Mouse (Mus musculus) hindbrain, embryonic 15.5 days (tissue): ENCODE results near the gene Pgm2. TPM values are rescaled to one million over a fixed set of nuclear protein-coding genes. Genes with fewer than 3 reads are reported as not detected.

Experiments used
- ATAC-seq: fragments of 200-750 bp; cut with Nextera tagmentation; 2 replicates; pipeline ENCODE4 v1.8.0; 2017; ENCODE audit warnings: low read depth, moderate number of reproducible peaks, moderate TSS enrichment; ENCODE audit not compliant: low FRiP score
- H3K27ac ChIP-seq: fragments of 300-500 bp; sonication (generic); replicated peaks from 2 replicates; pipeline ENCODE4 v1.5.1; 2015; ENCODE audit warnings: mild to moderate bottlenecking, inconsistent platforms
- H3K27me3 ChIP-seq: fragments of 300-500 bp; sonication (generic); 2 replicates; pipeline ENCODE4 v1.6.1; 2015; ENCODE audit warnings: control low read depth, inconsistent platforms
- H3K36me3 ChIP-seq: fragments of 300-500 bp; sonication (generic); 2 replicates; pipeline ENCODE4 v1.6.1; 2015; ENCODE audit warnings: control low read depth, inconsistent platforms
- H3K4me1 ChIP-seq: fragments of 300-500 bp; sonication (generic); replicated peaks from 2 replicates; pipeline ENCODE4 v1.6.1; 2015; ENCODE audit warnings: control low read depth, inconsistent platforms
- H3K4me2 ChIP-seq: fragments of 300-500 bp; sonication (generic); 2 replicates; pipeline ENCODE4 v1.6.1; 2015; ENCODE audit warnings: moderate library complexity, mild to moderate bottlenecking, inconsistent platforms
- H3K4me3 ChIP-seq: fragments of 300-500 bp; sonication (generic); 2 replicates; pipeline ENCODE4 v1.5.1; 2015; ENCODE audit warnings: mild to moderate bottlenecking, inconsistent platforms
- H3K9ac ChIP-seq: fragments of 300-500 bp; sonication (generic); 2 replicates; pipeline ENCODE4 v1.6.1; 2015; ENCODE audit warnings: inconsistent platforms
- H3K9me3 ChIP-seq: fragments of 300-500 bp; sonication (generic); 2 replicates; pipeline ENCODE4 v1.6.1; 2016; ENCODE audit warnings: control low read depth, inconsistent platforms
- WGBS: fragments of 180-500 bp; shearing (Covaris S2); methylation state at CpG from one replicate; pipeline ENCODE4 v1.1.7; 2015; 5-methylcytosine and 5-hydroxymethylcytosine counted together
- polyA plus RNA-seq: library from polyadenylated mRNA; unstranded; fragments of >200 nt; fragmentation: Nextera tagmentation; extraction: Ambion mirVana; gene quantifications from 2 replicates; pipeline ENCODE4 v1.2.1, GENCODE M21; 2015

Gene Pgm2
- polyA plus RNA-seq, 1 experiment from 2014 or later = 17.8 TPM

GRCm38 (mm10) chr5:64062882-64063621 lies 29.7 kb upstream of the Pgm2 start:
- no peak overlapping the region for H3K9ac ChIP-seq
- no peak overlapping the region for H3K4me2 ChIP-seq
- H3K4me3 ChIP-seq = no peak overlapping the region
- no peaks in the 10 kb centered on the region for H3K27me3 ChIP-seq
- ATAC-seq = no peak
- 85% methylated on average over 4 of the region's 4 CpGs for WGBS
- H3K27ac ChIP-seq = no peak overlapping the region
- H3K4me1 ChIP-seq = no peaks in the 10 kb centered on the region
- no peaks in the 10 kb centered on the region for H3K9me3 ChIP-seq
- H3K36me3 ChIP-seq = no peaks in the 10 kb centered on the region

GRCm38 (mm10) chr5:64063622-64064355 lies 29.0 kb upstream of the Pgm2 start:
- no peaks in the 10 kb centered on the region for H3K9me3 ChIP-seq
- no peak overlapping the region for H3K9ac ChIP-seq
- ATAC-seq = no peak
- no peak overlapping the region for H3K4me2 ChIP-seq
- no peaks in the 10 kb centered on the region for H3K27me3 ChIP-seq
- no peak overlapping the region for H3K27ac ChIP-seq
- 82% methylated on average over 11 of the region's 11 CpGs for WGBS
- H3K36me3 ChIP-seq = no peaks in the 10 kb centered on the region
- H3K4me1 ChIP-seq = no peaks in the 10 kb centered on the region
- no peak overlapping the region for H3K4me3 ChIP-seq

- no peak for ATAC-seq
- Histone ChIP-seq H3K4me3 (no peak overlapping the region), H3K4me1 (no peaks in the 10 kb centered on the region), H3K9ac (no peak overlapping the region), H3K27ac (no peak overlapping the region), H3K27me3 (no peaks in the 10 kb centered on the region), H3K9me3 (no peaks in the 10 kb centered on the region), H3K36me3 (no peaks in the 10 kb centered on the region), H3K4me2 (no peak overlapping the region)
- 85% methylated on average over 3 of the region's 3 CpGs for WGBS
Measured at GRCm38 (mm10) chr5:64064401-64064800, 28.3 kb upstream of the Pgm2 start.

GRCm38 (mm10) chr5:64065497-64066046 lies 27.2 kb upstream of the Pgm2 start:
- 85% methylated on average over 6 of the region's 6 CpGs for WGBS
- no peaks in the 10 kb centered on the region for H3K4me1 ChIP-seq
- H3K27me3 ChIP-seq = no peaks in the 10 kb centered on the region
- H3K9ac ChIP-seq = no peak overlapping the region
- no peak overlapping the region for H3K27ac ChIP-seq
- no peaks in the 10 kb centered on the region for H3K9me3 ChIP-seq
- no peak overlapping the region for H3K4me3 ChIP-seq
- H3K4me2 ChIP-seq = no peak overlapping the region
- no peak for ATAC-seq
- no peaks in the 10 kb centered on the region for H3K36me3 ChIP-seq

- no peaks in the 10 kb centered on the region for H3K4me1 ChIP-seq
- no peak overlapping the region for H3K4me2 ChIP-seq
- H3K27ac ChIP-seq = no peak overlapping the region
- no peaks in the 10 kb centered on the region for H3K9me3 ChIP-seq
- H3K9ac ChIP-seq = no peak overlapping the region
- no peak for ATAC-seq
- H3K36me3 ChIP-seq = no peaks in the 10 kb centered on the region
- 59% methylated on average over 2 of the region's 2 CpGs for WGBS
- H3K27me3 ChIP-seq = no peaks in the 10 kb centered on the region
- no peak overlapping the region for H3K4me3 ChIP-seq
Measured at GRCm38 (mm10) chr5:64066159-64066558, 26.6 kb upstream of the Pgm2 start.

- Histone ChIP-seq H3K36me3 (no peaks in the 10 kb centered on the region), H3K4me2 (no peak overlapping the region), H3K27me3 (no peaks in the 10 kb centered on the region), H3K9ac (no peak overlapping the region), H3K27ac (no peak overlapping the region), H3K9me3 (no peaks in the 10 kb centered on the region), H3K4me1 (no peaks in the 10 kb centered on the region), H3K4me3 (no peak overlapping the region)
- ATAC-seq = no peak
- WGBS = 89% methylated on average over 2 of the region's 2 CpGs
Measured at GRCm38 (mm10) chr5:64067576-64067975, 25.2 kb upstream of the Pgm2 start.

- H3K27me3 ChIP-seq = no peaks in the 10 kb centered on the region
- no peak overlapping the region for H3K4me2 ChIP-seq
- ATAC-seq = no peak
- H3K27ac ChIP-seq = no peak overlapping the region
- 34% methylated on average over 4 of the region's 4 CpGs for WGBS
- H3K36me3 ChIP-seq = no peaks in the 10 kb centered on the region
- no peaks in the 10 kb centered on the region for H3K9me3 ChIP-seq
- no peaks in the 10 kb centered on the region for H3K4me1 ChIP-seq
- no peak overlapping the region for H3K9ac ChIP-seq
- no peak overlapping the region for H3K4me3 ChIP-seq
Measured at GRCm38 (mm10) chr5:64070081-64070673, 22.6 kb upstream of the Pgm2 start.

GRCm38 (mm10) chr5:64070742-64071476 lies 21.8 kb upstream of the Pgm2 start:
- ATAC-seq = no peak
- H3K4me3 ChIP-seq = no peak overlapping the region
- no peak overlapping the region for H3K4me2 ChIP-seq
- WGBS = 81% methylated on average over 2 of the region's 2 CpGs
- no peaks in the 10 kb centered on the region for H3K36me3 ChIP-seq
- H3K9me3 ChIP-seq = no peaks in the 10 kb centered on the region
- no peak overlapping the region for H3K9ac ChIP-seq
- no peaks in the 10 kb centered on the region for H3K4me1 ChIP-seq
- no peaks in the 10 kb centered on the region for H3K27me3 ChIP-seq
- H3K27ac ChIP-seq = no peak overlapping the region

GRCm38 (mm10) chr5:64074455-64074854 lies 18.3 kb upstream of the Pgm2 start:
- ATAC-seq = no peak
- Histone ChIP-seq H3K4me1 (no peaks in the 10 kb centered on the region), H3K9me3 (no peaks in the 10 kb centered on the region), H3K27ac (no peak overlapping the region), H3K4me2 (no peak overlapping the region), H3K9ac (no peak overlapping the region), H3K27me3 (no peaks in the 10 kb centered on the region), H3K36me3 (no peaks in the 10 kb centered on the region), H3K4me3 (no peak overlapping the region)
- WGBS = 98% methylated on average over 3 of the region's 3 CpGs

GRCm38 (mm10) chr5:64075506-64075905 lies 17.2 kb upstream of the Pgm2 start:
- no peaks in the 10 kb centered on the region for H3K4me1 ChIP-seq
- H3K9me3 ChIP-seq = no peaks in the 10 kb centered on the region
- H3K27ac ChIP-seq = no peak overlapping the region
- H3K36me3 ChIP-seq = no peaks in the 10 kb centered on the region
- H3K4me2 ChIP-seq = no peak overlapping the region
- H3K4me3 ChIP-seq = no peak overlapping the region
- WGBS = 50% methylated on average over 3 of the region's 3 CpGs
- H3K27me3 ChIP-seq = no peaks in the 10 kb centered on the region
- no peak for ATAC-seq
- H3K9ac ChIP-seq = no peak overlapping the region

- no peak overlapping the region for H3K4me3 ChIP-seq
- WGBS = 90% methylated on average over 4 of the region's 4 CpGs
Measured at GRCm38 (mm10) chr5:64077353-64077752, 15.4 kb upstream of the Pgm2 start.

More at GRCm38 (mm10) chr5:64077353-64077752, 15.4 kb upstream of the Pgm2 start:
- Histone ChIP-seq H3K27me3 (no peaks in the 10 kb centered on the region), H3K4me1 (no peaks in the 10 kb centered on the region), H3K27ac (no peak overlapping the region), H3K9ac (no peak overlapping the region), H3K4me2 (no peak overlapping the region), H3K9me3 (no peaks in the 10 kb centered on the region), H3K36me3 (no peaks in the 10 kb centered on the region)
- ATAC-seq = no peak
